Mouse (Mus musculus): ENCODE data around the gene Clca3a1.

- TF ChIP-seq CTCF (IDR thresholded peaks at IDR 0.05; ENCODE audit: low read depth) (peak; percentile 70), EP300 (IDR thresholded peaks at IDR 0.05; ENCODE audit: low read depth) (no peak)
Measured at GRCm38 (mm10) chr3:144723455-144723854, 37.3 kb downstream of the Clca3a1 start.
